Mouse (Mus musculus): Measurements from ENCODE around the gene Fahd2a. TPM values are rescaled to one million over a fixed set of nuclear protein-coding genes. Genes with fewer than 3 reads are reported as not detected.

Fahd2a gene
- polyA plus RNA-seq, 1 experiment from 2014 or later, result 32.5 TPM

DNA sequence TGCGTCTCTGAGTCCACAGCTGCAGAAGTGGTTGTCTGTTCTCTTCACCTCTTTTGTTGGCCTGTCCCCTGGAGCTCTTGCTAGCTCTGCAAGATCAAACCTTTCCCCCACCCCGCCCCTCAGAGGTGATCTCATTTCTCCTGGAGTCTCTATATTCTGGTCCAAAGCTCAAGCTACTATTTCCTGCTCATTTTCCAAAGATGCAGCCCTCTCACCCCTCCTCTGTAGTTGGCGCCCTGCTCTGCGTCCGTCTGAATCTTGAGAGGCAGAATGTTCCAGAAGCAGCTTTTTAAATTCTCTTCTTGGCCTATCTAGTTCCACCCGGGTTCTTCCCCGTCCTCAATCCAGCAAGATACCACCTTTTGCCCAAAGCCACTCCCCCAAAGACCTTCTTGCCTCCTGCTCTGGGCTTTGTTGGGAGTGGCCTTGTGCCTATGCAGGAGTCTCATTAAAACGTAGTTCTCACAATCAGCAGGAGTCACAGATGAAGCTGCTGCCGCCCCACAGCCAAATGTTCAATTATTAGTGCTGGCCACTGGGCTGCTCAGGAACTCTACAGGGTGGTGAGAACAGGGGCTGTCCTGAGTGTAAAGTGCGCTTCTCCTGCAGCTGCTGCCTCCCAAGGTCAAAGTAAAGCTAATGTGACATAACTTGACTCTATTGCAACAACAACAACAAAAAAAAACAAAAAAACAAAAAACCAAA, 25.9 kb downstream of the Fahd2a start:
- no peak for ATAC-seq (ENCODE audit: low read depth)
- Histone ChIP-seq H3K9me3 (no peaks in the 10 kb centered on the region), H3K4me1 (replicated peaks) (no peaks in the 10 kb centered on the region), H3K27ac (replicated peaks) (no peak overlapping the region), H3K27me3 (no peaks in the 10 kb centered on the region), H3K36me3 (no peaks in the 10 kb centered on the region), H3K9ac (no peak overlapping the region), H3K4me3 (no peak overlapping the region), H3K4me2 (no peak overlapping the region)
- WGBS, result 71% methylated on average over 10 of the region's 10 CpGs

DNA sequence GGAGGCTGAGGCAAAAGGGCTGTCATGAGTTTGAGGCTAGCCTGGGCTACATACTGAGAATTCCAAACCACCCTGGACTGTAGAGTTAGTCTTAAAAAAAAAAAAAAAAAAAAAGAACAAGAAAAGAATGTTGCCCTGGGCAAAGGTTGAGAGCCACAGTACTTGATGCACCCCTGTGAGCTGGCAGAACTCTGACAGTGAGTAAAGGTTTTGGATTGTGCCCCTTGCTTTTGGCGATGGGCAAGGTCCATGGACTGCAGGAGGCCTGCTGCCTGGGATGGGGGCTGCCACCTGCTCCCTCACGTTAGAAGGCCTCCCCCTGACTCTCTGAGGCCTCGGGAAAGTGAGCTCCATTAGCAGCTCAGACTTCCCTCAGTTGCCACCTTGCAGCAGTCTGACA, 27.7 kb downstream of the Fahd2a start:
- WGBS, result 65% methylated on average over 3 of the region's 3 CpGs
- no peaks in the 10 kb centered on the region for H3K36me3 ChIP-seq

DNA sequence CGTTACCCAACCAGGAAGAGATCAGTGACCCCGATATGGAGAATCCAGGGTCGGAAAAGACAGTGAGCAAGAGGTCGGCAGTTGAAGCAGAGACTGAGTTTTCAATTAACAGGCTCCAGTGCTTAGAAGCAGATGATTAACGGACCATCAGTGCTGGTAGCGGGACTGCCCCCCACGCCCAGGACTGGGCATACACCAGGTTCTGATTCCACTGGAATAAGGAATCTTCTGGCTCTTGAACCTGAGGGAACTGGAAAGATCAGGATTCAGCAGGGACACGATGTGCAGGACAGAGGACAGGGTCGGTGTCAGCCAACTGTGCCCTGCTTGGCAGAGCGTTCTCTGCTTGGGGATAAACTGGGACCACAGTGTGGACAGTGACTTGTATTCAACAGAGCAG, 28.6 kb downstream of the Fahd2a start:
- H3K9ac ChIP-seq, result no peak overlapping the region
- H3K27ac ChIP-seq (replicated peaks), result no peak overlapping the region
- H3K4me1 ChIP-seq (replicated peaks), result no peaks in the 10 kb centered on the region
- H3K9me3 ChIP-seq, result no peaks in the 10 kb centered on the region
- 81% methylated on average over 10 of the region's 10 CpGs for WGBS
- ATAC-seq (ENCODE audit: low read depth), result no peak
- no peak overlapping the region for H3K4me3 ChIP-seq
- no peak overlapping the region for H3K4me2 ChIP-seq
- no peaks in the 10 kb centered on the region for H3K36me3 ChIP-seq
- H3K27me3 ChIP-seq, result no peaks in the 10 kb centered on the region

More for the DNA sequence above, 27.7 kb downstream of the Fahd2a start:
- ATAC-seq (ENCODE audit: low read depth), result no peak
- Histone ChIP-seq H3K27ac (replicated peaks) (no peak overlapping the region), H3K9me3 (no peaks in the 10 kb centered on the region), H3K4me2 (no peak overlapping the region), H3K4me3 (no peak overlapping the region), H3K27me3 (no peaks in the 10 kb centered on the region), H3K9ac (no peak overlapping the region), H3K4me1 (replicated peaks) (no peaks in the 10 kb centered on the region)

DNA sequence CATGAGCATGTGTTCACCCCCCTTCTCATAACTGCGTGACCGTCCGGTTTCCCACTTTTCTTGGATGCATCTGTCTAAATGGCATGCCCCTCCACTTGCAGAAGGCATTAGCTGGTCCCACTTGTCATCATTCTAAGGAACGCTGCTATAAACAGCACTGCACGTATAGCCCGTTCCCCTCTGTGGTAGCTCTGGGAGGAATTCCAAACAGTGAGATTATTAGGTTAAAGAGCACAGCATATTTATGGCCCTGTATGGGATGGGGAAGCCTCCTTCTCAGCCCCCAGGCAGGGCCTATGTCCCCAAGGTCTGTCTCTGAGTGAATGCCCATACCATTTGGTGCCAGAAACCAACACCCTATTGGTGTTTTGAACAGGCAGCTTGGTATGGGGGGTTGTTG, 33.2 kb downstream of the Fahd2a start:
- Histone ChIP-seq H3K4me1 (replicated peaks) (no peaks in the 10 kb centered on the region), H3K36me3 (no peaks in the 10 kb centered on the region), H3K27ac (replicated peaks) (no peak overlapping the region), H3K4me3 (no peak overlapping the region), H3K9me3 (no peaks in the 10 kb centered on the region), H3K9ac (no peak overlapping the region), H3K4me2 (no peak overlapping the region), H3K27me3 (no peaks in the 10 kb centered on the region)
- WGBS, result 86% methylated on average over 6 of the region's 6 CpGs
- no peak for ATAC-seq (ENCODE audit: low read depth)

DNA sequence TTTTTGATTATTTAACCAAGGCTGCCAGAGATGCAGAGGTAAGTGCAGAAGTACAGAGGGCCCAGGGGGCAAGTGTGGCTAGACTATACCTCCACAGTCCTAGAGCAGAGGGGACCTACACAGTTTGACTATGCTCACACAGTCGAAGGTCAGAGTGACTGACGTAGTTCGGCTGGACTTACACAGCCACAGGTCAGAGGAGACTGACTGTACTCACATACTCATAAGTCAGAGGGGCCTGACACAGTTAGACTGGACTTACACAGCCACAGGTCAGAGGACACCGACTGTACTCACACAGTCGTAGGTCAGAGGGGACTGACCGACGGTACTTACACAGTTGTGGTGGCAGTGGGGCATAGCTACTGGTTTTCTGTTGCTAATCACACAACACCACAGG, 45.6 kb downstream of the Fahd2a start:
- Histone ChIP-seq H3K4me1 (replicated peaks) (no peaks in the 10 kb centered on the region), H3K27me3 (no peaks in the 10 kb centered on the region), H3K9me3 (no peaks in the 10 kb centered on the region), H3K36me3 (no peaks in the 10 kb centered on the region), H3K27ac (replicated peaks) (no peak overlapping the region), H3K9ac (no peak overlapping the region), H3K4me2 (no peak overlapping the region), H3K4me3 (no peak overlapping the region)
- WGBS, result 93% methylated on average over 7 of the region's 7 CpGs
- no peak for ATAC-seq (ENCODE audit: low read depth)

DNA sequence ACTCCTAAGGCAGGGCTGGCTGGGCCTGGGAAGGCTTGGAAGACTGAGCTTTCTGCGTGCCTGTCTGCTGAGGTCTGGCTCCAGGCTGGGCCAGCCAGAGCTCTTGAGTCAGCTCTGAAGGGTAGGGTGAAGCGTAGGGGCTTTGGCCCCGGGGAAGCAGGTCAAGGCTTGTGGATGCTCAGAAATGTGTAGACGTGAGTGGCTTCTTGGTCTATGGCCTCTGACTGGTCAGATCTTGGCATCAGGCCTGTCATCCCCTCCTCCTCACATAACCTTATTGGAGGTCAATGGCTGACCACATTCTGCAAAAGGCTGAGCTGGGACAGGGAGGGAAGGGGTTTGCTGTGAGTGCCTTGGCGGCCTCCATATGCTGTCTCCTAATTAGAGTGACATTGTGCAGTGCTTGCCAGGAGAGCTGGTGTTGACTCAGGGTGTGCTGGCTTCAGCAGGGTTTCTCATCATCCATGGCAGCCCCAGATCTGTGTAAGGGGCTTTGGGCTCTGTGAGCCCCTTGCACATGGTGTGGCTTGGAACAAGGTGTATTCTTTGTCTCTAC, 49.7 kb downstream of the Fahd2a start:
- Histone ChIP-seq H3K4me3 (no peak overlapping the region), H3K27me3 (no peaks in the 10 kb centered on the region), H3K9ac (no peak overlapping the region), H3K4me1 (replicated peaks) (no peaks in the 10 kb centered on the region), H3K4me2 (no peak overlapping the region), H3K27ac (replicated peaks) (no peak overlapping the region), H3K9me3 (no peaks in the 10 kb centered on the region), H3K36me3 (no peaks in the 10 kb centered on the region)
- WGBS, result 88% methylated on average over 5 of the region's 5 CpGs
- no peak for ATAC-seq (ENCODE audit: low read depth)

DNA sequence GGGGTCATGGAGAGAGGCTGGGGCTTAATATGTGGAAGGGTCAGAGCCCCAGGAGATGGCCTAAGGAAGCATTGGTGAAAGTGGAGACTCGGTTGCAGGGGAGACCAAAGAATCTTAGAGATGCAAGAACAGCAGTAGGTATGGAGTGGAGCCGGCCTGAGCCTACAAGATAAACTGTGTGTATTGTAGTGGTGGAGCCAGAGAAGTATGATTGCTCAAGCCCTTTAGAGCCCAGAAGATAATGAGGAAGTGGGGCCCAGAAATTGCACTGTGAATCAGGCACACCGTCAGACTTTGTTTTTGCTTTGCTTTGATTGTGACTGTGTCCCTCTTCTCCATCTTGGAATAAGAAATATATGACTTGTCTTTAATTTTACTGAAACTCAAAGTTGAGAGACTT, 53.0 kb downstream of the Fahd2a start:
- Histone ChIP-seq H3K4me1 (replicated peaks) (no peaks in the 10 kb centered on the region), H3K4me2 (no peak overlapping the region), H3K9me3 (no peaks in the 10 kb centered on the region), H3K4me3 (no peak overlapping the region), H3K36me3 (no peaks in the 10 kb centered on the region), H3K27ac (replicated peaks) (no peak overlapping the region), H3K27me3 (no peaks in the 10 kb centered on the region), H3K9ac (no peak overlapping the region)
- ATAC-seq (ENCODE audit: low read depth), result no peak
- 70% methylated on average over 3 of the region's 3 CpGs for WGBS

DNA sequence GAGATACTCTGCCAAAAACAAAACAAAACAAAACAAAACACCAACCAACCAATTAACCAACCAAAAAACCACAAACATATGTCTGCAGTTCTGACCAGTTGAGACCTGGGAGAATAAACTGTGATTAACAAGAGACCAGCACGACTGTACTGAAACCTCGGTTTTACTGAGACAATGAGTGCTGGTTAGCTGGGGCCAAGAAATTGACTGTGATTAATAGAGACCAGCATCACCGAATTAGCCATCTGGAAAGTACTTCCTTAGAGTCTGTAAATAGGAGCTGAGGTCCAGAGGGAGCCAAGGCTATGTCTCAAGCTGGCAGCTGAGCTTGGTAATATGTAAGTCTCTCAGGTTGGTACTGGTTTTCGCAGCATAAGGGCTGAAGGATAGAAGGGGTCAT, 53.5 kb downstream of the Fahd2a start:
- no peak for ATAC-seq (ENCODE audit: low read depth)

DNA sequence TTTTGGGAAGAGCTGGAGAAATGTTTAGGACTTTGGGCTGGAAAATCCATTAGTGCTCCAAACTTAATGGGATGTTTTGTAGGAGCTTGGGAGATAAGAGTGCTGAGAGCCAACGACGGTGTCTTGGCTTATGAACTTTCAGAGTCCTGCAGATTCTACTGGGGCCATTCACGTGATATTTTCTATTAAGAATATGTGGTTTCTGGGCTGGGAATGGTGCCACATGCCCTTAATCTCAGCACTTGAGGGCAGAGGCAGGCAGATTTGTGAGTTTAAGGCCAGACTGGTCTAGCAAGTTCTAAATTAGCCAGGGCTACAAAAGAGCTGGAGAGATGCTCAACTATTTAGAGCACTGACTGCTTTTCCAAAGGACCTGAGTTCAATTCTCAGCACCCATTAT, 54.0 kb downstream of the Fahd2a start:
- Histone ChIP-seq H3K9ac (no peak overlapping the region), H3K27me3 (no peaks in the 10 kb centered on the region), H3K4me3 (no peak overlapping the region), H3K27ac (replicated peaks) (no peak overlapping the region), H3K9me3 (no peaks in the 10 kb centered on the region), H3K4me1 (replicated peaks) (no peaks in the 10 kb centered on the region), H3K4me2 (no peak overlapping the region), H3K36me3 (no peaks in the 10 kb centered on the region)
- WGBS, result 83% methylated on average over 3 of the region's 3 CpGs
- no peak for ATAC-seq (ENCODE audit: low read depth)

More for the DNA sequence above, 53.5 kb downstream of the Fahd2a start:
- no peaks in the 10 kb centered on the region for H3K4me1 ChIP-seq (replicated peaks)
- H3K4me3 ChIP-seq, result no peak overlapping the region
- H3K36me3 ChIP-seq, result no peaks in the 10 kb centered on the region
- no peak overlapping the region for H3K4me2 ChIP-seq
- H3K27me3 ChIP-seq, result no peaks in the 10 kb centered on the region
- H3K9me3 ChIP-seq, result no peaks in the 10 kb centered on the region
- no peak overlapping the region for H3K27ac ChIP-seq (replicated peaks)
- 65% methylated on average over 4 of the region's 4 CpGs for WGBS
- H3K9ac ChIP-seq, result no peak overlapping the region

DNA sequence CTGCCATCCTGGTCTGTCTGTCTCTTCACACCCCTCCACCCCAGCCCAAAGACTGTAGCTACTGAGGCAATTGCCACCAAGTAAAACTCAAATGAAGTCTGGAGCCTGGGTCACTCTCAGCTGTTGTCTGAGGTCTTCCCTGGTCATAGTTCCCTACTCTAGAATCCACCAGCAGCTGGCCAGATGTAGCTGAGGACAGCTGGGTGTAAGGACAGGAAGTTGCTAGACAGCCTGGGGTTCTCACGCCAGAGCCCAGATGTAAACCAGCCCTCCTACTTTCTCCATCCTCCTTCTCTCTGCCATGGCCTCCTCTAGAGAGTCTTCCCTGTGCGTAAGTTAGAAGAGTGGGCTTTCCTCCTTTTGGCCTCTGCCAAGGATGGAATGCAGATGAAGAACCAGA, 56.8 kb downstream of the Fahd2a start:
- no peak for ATAC-seq (ENCODE audit: low read depth)
- no peaks in the 10 kb centered on the region for H3K27me3 ChIP-seq
- WGBS, result 86% methylated on average over 2 of the region's 2 CpGs
- H3K27ac ChIP-seq (replicated peaks), result no peak overlapping the region
- no peaks in the 10 kb centered on the region for H3K36me3 ChIP-seq
- no peak overlapping the region for H3K4me2 ChIP-seq
- H3K9me3 ChIP-seq, result no peaks in the 10 kb centered on the region
- no peak overlapping the region for H3K4me3 ChIP-seq
- H3K9ac ChIP-seq, result no peak overlapping the region
- no peaks in the 10 kb centered on the region for H3K4me1 ChIP-seq (replicated peaks)

Other genes with a start within 250 kb of the Fahd2a start
- gene 1810024B03Rik, start 236.3 kb downstream of the Fahd2a start, polyA plus RNA-seq (2015; fragmentation: Nextera tagmentation; extraction: Ambion mirVana), result 1.4 and 1.8 TPM in 2 replicates
- 47.8 and 52.6 TPM in 2 replicates for gene Snrnp200, start 236.2 kb downstream of the Fahd2a start, polyA plus RNA-seq (2015; fragmentation: Nextera tagmentation; extraction: Ambion mirVana)
- 59.2 and 65.8 TPM in 2 replicates for gene Ciao1, start 196.7 kb downstream of the Fahd2a start, polyA plus RNA-seq (2015; fragmentation: Nextera tagmentation; extraction: Ambion mirVana)
- gene Tmem127, start 196.7 kb downstream of the Fahd2a start, polyA plus RNA-seq (2015; fragmentation: Nextera tagmentation; extraction: Ambion mirVana), result 43.7 and 45.4 TPM in 2 replicates
- 71.7 and 78.6 TPM in 2 replicates for gene Stard7, start 174.3 kb downstream of the Fahd2a start, polyA plus RNA-seq (2015; fragmentation: Nextera tagmentation; extraction: Ambion mirVana)
- 7.5 and 9.1 TPM in 2 replicates for gene Dusp2, start 108.4 kb downstream of the Fahd2a start, polyA plus RNA-seq (2015; fragmentation: Nextera tagmentation; extraction: Ambion mirVana)
- gene Astl, start 105.9 kb downstream of the Fahd2a start, polyA plus RNA-seq (2015; fragmentation: Nextera tagmentation; extraction: Ambion mirVana), result not detected in 2 replicates
- gene Adra2b, start 81.4 kb downstream of the Fahd2a start, polyA plus RNA-seq (2015; fragmentation: Nextera tagmentation; extraction: Ambion mirVana), result 0.32 and 0.45 TPM in 2 replicates
- 0.29 and 0.31 TPM in 2 replicates for gene Gpat2, start 19.4 kb downstream of the Fahd2a start, polyA plus RNA-seq (2015; fragmentation: Nextera tagmentation; extraction: Ambion mirVana)
- gene Kcnip3, start 77.5 kb upstream of the Fahd2a start, polyA plus RNA-seq (2015; fragmentation: Nextera tagmentation; extraction: Ambion mirVana), result 3.1 and 3.9 TPM in 2 replicates
- gene Prom2, start 96.9 kb upstream of the Fahd2a start, polyA plus RNA-seq (2015; fragmentation: Nextera tagmentation; extraction: Ambion mirVana), result not detected in 2 replicates
- gene Zfp661, start 142.5 kb upstream of the Fahd2a start, polyA plus RNA-seq (2015; fragmentation: Nextera tagmentation; extraction: Ambion mirVana), result 8.3 and 9.5 TPM in 2 replicates
- gene Mrps5, start 142.7 kb upstream of the Fahd2a start, polyA plus RNA-seq (2015; fragmentation: Nextera tagmentation; extraction: Ambion mirVana), result 126 and 131 TPM in 2 replicates
- gene Mal, start 212.1 kb upstream of the Fahd2a start, polyA plus RNA-seq (2015; fragmentation: Nextera tagmentation; extraction: Ambion mirVana), result 3.9 and 4.3 TPM in 2 replicates